Mouse (Mus musculus) left cerebral cortex, adult 18-20 months (tissue): ENCODE measurements around the gene Zfp277. TPM values are rescaled to one million over a fixed set of nuclear protein-coding genes. Genes with fewer than 3 reads are reported as not detected.

ENCODE experiments used
- total RNA-seq, 2 experiments: library from RNA; stranded (reverse); gene quantifications; 2 replicates each; pipeline ENCODE4 v1.2.3; 2021

Zfp277 gene
- total RNA-seq, 2 experiments from 2014 or later = 19.2 to 19.7 TPM

Other genes with a start within 250 kb of the Zfp277 start
- 1 to 10 TPM; 1.8 to 2.6 TPM for gene Lsmem1, start 246.4 kb downstream of the Zfp277 start, total RNA-seq
- 100 to 1,000 TPM; 105 to 108 TPM for gene Ifrd1, start 197.4 kb downstream of the Zfp277 start, total RNA-seq
- 10 to 100 TPM; 83.8 to 86.5 TPM for gene Dock4, start 50 bp upstream of the Zfp277 start, total RNA-seq